Mouse (Mus musculus): ENCODE data around the gene Grhpr. TPM values are rescaled to one million over a fixed set of nuclear protein-coding genes. Genes with fewer than 3 reads are reported as not detected.

Gene Grhpr
- polyA plus RNA-seq, 1 experiment from 2014 or later, result 65.4 TPM

- Histone ChIP-seq H3K27me3 (ENCODE audit: poor library complexity, severe bottlenecking) (no peaks in the 10 kb centered on the region), H3K36me3 (replicated peaks) (no peaks in the 10 kb centered on the region)
These were observed 22.4 kb upstream of the Grhpr start for GRCm38 (mm10) chr4:44958776-44959175.

GRCm38 (mm10) chr4:44959220-44959619 lies 22.0 kb upstream of the Grhpr start:
- no peak for DNase-seq (ENCODE audit: extremely low spot score, low spot score)
- Histone ChIP-seq H3K4me3 (no peak overlapping the region), H3K4me1 (no peaks in the 10 kb centered on the region), H3K27me3 (ENCODE audit: poor library complexity, severe bottlenecking) (no peaks in the 10 kb centered on the region), H3K27ac (no peak overlapping the region), H3K36me3 (replicated peaks) (no peaks in the 10 kb centered on the region), H3K9me3 (no peaks in the 10 kb centered on the region)
- WGBS, result 95% methylated on average over 13 of the region's 13 CpGs

More at GRCm38 (mm10) chr4:44958776-44959175, 22.4 kb upstream of the Grhpr start:
- WGBS, result 91% methylated on average over 9 of the region's 9 CpGs
- DNase-seq (ENCODE audit: extremely low spot score, low spot score), result no peak
- Histone ChIP-seq H3K4me3 (no peak overlapping the region), H3K27ac (no peak overlapping the region), H3K4me1 (no peaks in the 10 kb centered on the region), H3K9me3 (no peaks in the 10 kb centered on the region)

DNA sequence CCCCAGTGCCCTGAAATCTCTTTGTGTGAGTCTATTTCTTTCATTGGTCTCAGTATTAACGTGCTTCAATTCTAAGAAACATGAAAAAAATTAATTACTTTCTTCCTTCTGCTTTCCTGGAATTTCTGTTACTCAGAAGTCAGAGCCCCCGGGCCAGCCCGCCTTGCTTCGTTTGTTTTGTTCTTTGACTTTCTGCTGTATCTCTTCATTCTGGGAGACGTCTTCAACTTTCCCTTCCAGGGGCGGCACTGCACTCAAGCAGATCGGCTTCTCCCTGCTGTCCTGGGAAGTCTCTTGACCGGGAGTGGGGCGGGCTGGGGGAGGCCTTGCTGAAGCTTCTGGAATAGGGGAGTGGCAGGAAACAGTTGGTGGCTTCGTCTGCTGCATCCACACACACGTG lies 18.0 kb upstream of the Grhpr start:
- Histone ChIP-seq H3K9me3 (no peaks in the 10 kb centered on the region), H3K4me3 (no peak overlapping the region), H3K27me3 (ENCODE audit: poor library complexity, severe bottlenecking) (no peaks in the 10 kb centered on the region), H3K4me1 (no peaks in the 10 kb centered on the region), H3K27ac (no peak overlapping the region), H3K36me3 (replicated peaks) (no peaks in the 10 kb centered on the region)
- 79% methylated on average over 11 of the region's 11 CpGs for WGBS
- no peak for DNase-seq (ENCODE audit: extremely low spot score, low spot score)

- H3K36me3 ChIP-seq (replicated peaks), result no peaks in the 10 kb centered on the region
- WGBS, result 87% methylated on average over 2 of the region's 2 CpGs
- no peaks in the 10 kb centered on the region for H3K9me3 ChIP-seq
- no peak for DNase-seq (ENCODE audit: extremely low spot score, low spot score)
- H3K27me3 ChIP-seq (ENCODE audit: poor library complexity, severe bottlenecking), result no peaks in the 10 kb centered on the region
- no peaks in the 10 kb centered on the region for H3K4me1 ChIP-seq
- no peak overlapping the region for H3K4me3 ChIP-seq
- H3K27ac ChIP-seq, result no peak overlapping the region
These were observed 16.0 kb upstream of the Grhpr start for GRCm38 (mm10) chr4:44965175-44965574.

- DNase-seq (ENCODE audit: extremely low spot score, low spot score), result no peak
- Histone ChIP-seq H3K4me3 (no peak overlapping the region), H3K27ac (no peak overlapping the region), H3K27me3 (ENCODE audit: poor library complexity, severe bottlenecking) (no peaks in the 10 kb centered on the region), H3K9me3 (no peaks in the 10 kb centered on the region), H3K36me3 (replicated peaks) (no peaks in the 10 kb centered on the region), H3K4me1 (peaks cover 1% of the 10 kb centered on the region; the same call in 1 of the 2 replicates)
- WGBS, result 88% methylated on average over 3 of the region's 3 CpGs
These were observed 15.5 kb upstream of the Grhpr start for GRCm38 (mm10) chr4:44965736-44966135.

DNA sequence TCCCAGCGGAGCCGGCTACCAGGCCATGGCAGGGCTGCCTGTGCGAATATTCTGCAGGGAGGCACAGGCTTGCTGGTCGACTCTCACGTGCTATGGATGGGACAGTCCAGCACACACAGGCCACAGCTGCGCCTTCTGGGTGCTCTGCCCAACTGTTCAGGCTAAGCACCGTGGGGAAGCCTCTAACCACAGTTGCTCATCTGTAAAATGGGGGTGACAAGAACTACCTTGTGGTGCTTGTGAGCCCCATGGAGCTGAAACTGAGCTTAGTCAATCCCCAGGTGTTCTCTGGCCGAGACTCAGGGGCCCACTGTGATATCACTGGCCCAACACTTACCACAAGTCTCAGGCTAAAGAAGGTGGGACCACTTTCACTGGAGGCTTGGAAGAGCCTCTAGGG lies 13.8 kb upstream of the Grhpr start:
- Histone ChIP-seq H3K9me3 (no peaks in the 10 kb centered on the region), H3K36me3 (replicated peaks) (no peaks in the 10 kb centered on the region), H3K4me3 (no peak overlapping the region), H3K27ac (no peak overlapping the region), H3K4me1 (peaks cover 5% of the 10 kb centered on the region; the same call in 1 of the 2 replicates), H3K27me3 (ENCODE audit: poor library complexity, severe bottlenecking) (no peaks in the 10 kb centered on the region)
- WGBS, result 85% methylated on average over 8 of the region's 8 CpGs
- no peak for DNase-seq (ENCODE audit: extremely low spot score, low spot score)

GRCm38 (mm10) chr4:44970056-44970455 lies 11.1 kb upstream of the Grhpr start:
- no peaks in the 10 kb centered on the region for H3K27me3 ChIP-seq (ENCODE audit: poor library complexity, severe bottlenecking)
- DNase-seq (ENCODE audit: extremely low spot score, low spot score), result no peak

GRCm38 (mm10) chr4:44970612-44971110 lies 10.5 kb upstream of the Grhpr start:
- H3K4me1 ChIP-seq, result peaks cover 14% of the 10 kb centered on the region
- H3K9me3 ChIP-seq, result no peaks in the 10 kb centered on the region
- DNase-seq (ENCODE audit: extremely low spot score, low spot score), result peak; percentile 66
- H3K4me3 ChIP-seq, result no peak overlapping the region
- no peak overlapping the region for H3K27ac ChIP-seq
- H3K27me3 ChIP-seq (ENCODE audit: poor library complexity, severe bottlenecking), result no peaks in the 10 kb centered on the region
- WGBS, result 27% methylated on average over 10 of the region's 10 CpGs
- H3K36me3 ChIP-seq (replicated peaks), result no peaks in the 10 kb centered on the region

More at GRCm38 (mm10) chr4:44970056-44970455, 11.1 kb upstream of the Grhpr start:
- Histone ChIP-seq H3K27ac (no peak overlapping the region), H3K4me3 (no peak overlapping the region), H3K4me1 (peaks cover 14% of the 10 kb centered on the region), H3K9me3 (no peaks in the 10 kb centered on the region), H3K36me3 (replicated peaks) (no peaks in the 10 kb centered on the region)
- 96% methylated on average over 7 of the region's 7 CpGs for WGBS

DNA sequence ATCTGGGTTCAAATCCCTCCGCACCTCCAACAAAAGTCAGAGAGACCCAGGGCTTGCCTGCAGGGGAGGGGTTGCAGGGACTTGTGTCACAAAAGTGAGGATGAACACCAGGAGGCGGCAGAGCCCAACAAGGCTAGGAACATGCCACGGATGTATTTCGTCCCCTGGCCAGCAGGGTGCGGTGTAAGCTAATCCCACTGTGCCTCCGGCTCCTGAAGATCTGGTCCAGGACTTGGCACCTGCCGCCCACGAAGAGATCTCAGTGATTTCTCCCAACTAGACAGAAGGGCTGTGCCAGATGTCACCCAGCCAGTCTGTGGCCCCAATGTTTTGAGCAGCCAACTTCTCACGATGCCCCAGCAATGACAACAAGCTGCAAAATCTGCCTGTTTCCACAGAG lies 7.7 kb upstream of the Grhpr start:
- peak overlapping the region; percentile 68 for H3K27ac ChIP-seq
- peak overlapping the region; percentile 34 for H3K4me3 ChIP-seq
- peak; percentile 82 for DNase-seq (ENCODE audit: extremely low spot score, low spot score)
- peaks cover 14% of the 10 kb centered on the region for H3K4me1 ChIP-seq
- 14% methylated on average over 9 of the region's 9 CpGs for WGBS
- H3K36me3 ChIP-seq (replicated peaks), result no peaks in the 10 kb centered on the region
- no peaks in the 10 kb centered on the region for H3K9me3 ChIP-seq
- no peaks in the 10 kb centered on the region for H3K27me3 ChIP-seq (ENCODE audit: poor library complexity, severe bottlenecking)

- Histone ChIP-seq H3K9me3 (no peaks in the 10 kb centered on the region), H3K4me3 (peak overlapping the region; percentile 34), H3K4me1 (peaks cover 14% of the 10 kb centered on the region), H3K36me3 (replicated peaks) (no peaks in the 10 kb centered on the region), H3K27ac (peak overlapping the region; percentile 68), H3K27me3 (ENCODE audit: poor library complexity, severe bottlenecking) (no peaks in the 10 kb centered on the region)
- no peak for DNase-seq (ENCODE audit: extremely low spot score, low spot score)
- WGBS, result 59% methylated on average over 14 of the region's 14 CpGs
These were observed 7.3 kb upstream of the Grhpr start for GRCm38 (mm10) chr4:44973871-44974270.

GRCm38 (mm10) chr4:44974331-44974730 lies 6.9 kb upstream of the Grhpr start:
- H3K9me3 ChIP-seq, result no peaks in the 10 kb centered on the region
- no peak for DNase-seq (ENCODE audit: extremely low spot score, low spot score)
- H3K27me3 ChIP-seq (ENCODE audit: poor library complexity, severe bottlenecking), result no peaks in the 10 kb centered on the region
- H3K4me3 ChIP-seq, result no peak overlapping the region
- peak overlapping the region; percentile 68; the same call in 1 of the 2 replicates for H3K27ac ChIP-seq
- H3K36me3 ChIP-seq (replicated peaks), result no peaks in the 10 kb centered on the region
- H3K4me1 ChIP-seq, result peaks cover 14% of the 10 kb centered on the region
- whole genome bisulfite sequencing, result 79% methylated on average over 8 of the region's 8 CpGs

DNA sequence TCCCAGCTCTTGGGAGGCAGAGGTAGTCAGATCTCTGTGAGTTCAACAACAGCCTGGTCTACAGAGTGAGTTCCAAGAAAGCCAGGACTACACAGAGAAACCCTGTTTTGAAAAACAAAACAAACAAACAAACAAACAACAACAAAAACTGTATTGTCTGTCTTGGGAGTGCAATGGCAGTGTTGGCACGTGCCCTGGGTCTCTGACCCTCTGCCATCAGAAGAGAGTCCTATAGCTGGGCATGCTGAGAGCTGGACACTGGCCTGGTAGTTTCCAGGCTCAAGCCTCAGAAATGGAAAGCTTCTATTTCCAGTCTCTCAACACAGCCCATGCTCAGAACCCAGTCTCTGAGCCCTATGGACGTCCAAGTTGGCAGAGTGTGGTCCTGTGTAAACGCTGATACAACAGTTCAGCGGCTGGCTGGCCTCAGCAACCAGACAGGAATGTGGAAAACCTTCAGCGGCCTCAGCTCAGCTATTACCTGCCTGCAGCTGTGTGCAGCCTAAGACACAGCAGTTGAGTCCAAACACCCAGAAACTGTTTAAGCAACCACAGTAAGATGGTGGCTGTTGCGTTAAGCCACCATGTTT lies 5.1 kb upstream of the Grhpr start:
- Histone ChIP-seq H3K36me3 (replicated peaks) (no peaks in the 10 kb centered on the region), H3K27ac (no peak overlapping the region), H3K27me3 (ENCODE audit: poor library complexity, severe bottlenecking) (no peaks in the 10 kb centered on the region), H3K4me3 (no peak overlapping the region), H3K4me1 (peaks cover 17% of the 10 kb centered on the region), H3K9me3 (no peaks in the 10 kb centered on the region)
- no peak for DNase-seq (ENCODE audit: extremely low spot score, low spot score)
- 82% methylated on average over 6 of the region's 6 CpGs for WGBS

GRCm38 (mm10) chr4:44976921-44977710 lies 4.1 kb upstream of the Grhpr start:
- Histone ChIP-seq H3K4me3 (no peak overlapping the region), H3K36me3 (replicated peaks) (no peaks in the 10 kb centered on the region), H3K27me3 (ENCODE audit: poor library complexity, severe bottlenecking) (no peaks in the 10 kb centered on the region), H3K9me3 (no peaks in the 10 kb centered on the region), H3K4me1 (peaks cover 26% of the 10 kb centered on the region), H3K27ac (no peak overlapping the region)
- 92% methylated on average over 10 of the region's 10 CpGs for WGBS
- DNase-seq (ENCODE audit: extremely low spot score, low spot score), result no peak

Measured in forebrain, embryonic 10.5 days (tissue).